Mouse (Mus musculus) bone marrow, adult 2 months (tissue): ENCODE data around the gene Ercc2. TPM values are rescaled to one million over a fixed set of nuclear protein-coding genes. Genes with fewer than 3 reads are reported as not detected.
A peak's percentile ranks its signal among the peaks of the same experiment; 100 is the strongest.

Source experiments
- H3K27ac ChIP-seq: fragments of 200-500 bp; 2 replicates; pipeline ENCODE4 v1.5.1; 2012; ENCODE audit warnings: low read depth, mild to moderate bottlenecking, control low read depth, inconsistent platforms, low read length; ENCODE audit not compliant: control insufficient read depth, poor library complexity, insufficient read depth
- H3K4me1 ChIP-seq: fragments of 200-500 bp; 2 replicates; pipeline ENCODE4 v1.6.1; 2011; ENCODE audit warnings: low read length; ENCODE audit not compliant: control insufficient read depth, insufficient read depth
- H3K4me3 ChIP-seq: fragments of 200-500 bp; replicated peaks from 2 replicates; pipeline ENCODE3; 2011; ENCODE audit warnings: mild to moderate bottlenecking, low read depth, low read length, control low read depth; ENCODE audit not compliant: control insufficient read depth
- CTCF ChIP-seq: fragments of 200-500 bp; IDR thresholded peaks from 2 replicates; pipeline ENCODE4 v1.5.1; 2011; ENCODE audit warnings: low read length, control low read depth; ENCODE audit not compliant: control insufficient read depth, insufficient read depth
- POLR2A ChIP-seq: fragments of 200-500 bp; IDR thresholded peaks from 2 replicates; pipeline ENCODE4 v1.6.1; 2011; ENCODE audit warnings: low read depth, mild to moderate bottlenecking, control low read depth, low read length, borderline replicate concordance; ENCODE audit not compliant: control insufficient read depth
- WGBS: fragments of 180-500 bp; shearing (Covaris S2); methylation state at CpG from one replicate; pipeline ENCODE4 v1.1.7; 2018; 5-methylcytosine and 5-hydroxymethylcytosine counted together
- polyA plus RNA-seq: library from polyadenylated mRNA; stranded (reverse); fragments of >200 nt; gene quantifications from 2 replicates; pipeline ENCODE4 v1.2.4, GENCODE M21; 2011; ENCODE audit warnings: low replicate concordance; ENCODE audit not compliant: missing spikeins, insufficient read depth, insufficient read length

The Ercc2 gene
- polyA plus RNA-seq, 1 experiment: 31.9 TPM

GRCm38 (mm10) chr7:19420821-19421636, 39.2 kb downstream of the Ercc2 start:
- 9% methylated on average over 43 of the region's 43 CpGs for WGBS
- Histone ChIP-seq H3K4me1 (no peaks in the 10 kb centered on the region; the same call in none of the 2 replicates), H3K4me3 (peak overlapping the region; percentile 58), H3K27ac (no peak overlapping the region)
- TF ChIP-seq POLR2A (peak; percentile 18; the same call in 1 of the 2 replicates), CTCF (no peak)

- Histone ChIP-seq H3K27ac (no peak overlapping the region), H3K4me1 (no peaks in the 10 kb centered on the region; the same call in 1 of the 2 replicates), H3K4me3 (no peak overlapping the region)
- 81% methylated on average over 3 of the region's 3 CpGs for WGBS
- TF ChIP-seq CTCF (no peak), POLR2A (no peak)
These were observed 41.3 kb downstream of the Ercc2 start for GRCm38 (mm10) chr7:19423083-19423482.

GRCm38 (mm10) chr7:19424051-19424450, 42.2 kb downstream of the Ercc2 start:
- Histone ChIP-seq H3K4me3 (no peak overlapping the region), H3K27ac (no peak overlapping the region), H3K4me1 (no peaks in the 10 kb centered on the region; the same call in 1 of the 2 replicates)
- 41% methylated on average over 4 of the region's 4 CpGs for WGBS
- TF ChIP-seq CTCF (no peak), POLR2A (no peak)

GRCm38 (mm10) chr7:19426349-19426748, 44.5 kb downstream of the Ercc2 start:
- TF ChIP-seq CTCF: no peak
- TF ChIP-seq POLR2A: no peak
- Histone ChIP-seq H3K27ac (no peak overlapping the region), H3K4me3 (no peak overlapping the region), H3K4me1 (no peaks in the 10 kb centered on the region; the same call in 1 of the 2 replicates)
- WGBS: 73% methylated on average over 6 of the region's 6 CpGs

- no peak overlapping the region for H3K4me3 ChIP-seq
- no peaks in the 10 kb centered on the region; the same call in 1 of the 2 replicates for H3K4me1 ChIP-seq
- TF ChIP-seq CTCF (no peak), POLR2A (no peak)
- H3K27ac ChIP-seq: no peak overlapping the region
- 80% methylated on average over 6 of the region's 6 CpGs for WGBS
These were observed 45.1 kb downstream of the Ercc2 start for GRCm38 (mm10) chr7:19426888-19427287.

GRCm38 (mm10) chr7:19427999-19428650, 46.3 kb downstream of the Ercc2 start:
- TF ChIP-seq POLR2A: no peak
- no peaks in the 10 kb centered on the region; the same call in 1 of the 2 replicates for H3K4me1 ChIP-seq
- peak overlapping the region; percentile 48 for H3K27ac ChIP-seq
- WGBS: 84% methylated on average over 15 of the region's 15 CpGs
- no peak overlapping the region for H3K4me3 ChIP-seq

- H3K4me1 ChIP-seq: no peaks in the 10 kb centered on the region; the same call in 1 of the 2 replicates
- 77% methylated on average over 8 of the region's 8 CpGs for WGBS
- no peak overlapping the region for H3K4me3 ChIP-seq
- H3K27ac ChIP-seq: no peak overlapping the region
- TF ChIP-seq POLR2A (no peak), CTCF (no peak)
These were observed 47.9 kb downstream of the Ercc2 start for GRCm38 (mm10) chr7:19429726-19430125.

- H3K27ac ChIP-seq: no peak overlapping the region
- no peak overlapping the region for H3K4me3 ChIP-seq
- 88% methylated on average over 6 of the region's 6 CpGs for WGBS
- H3K4me1 ChIP-seq: no peaks in the 10 kb centered on the region; the same call in 1 of the 2 replicates
- TF ChIP-seq POLR2A (no peak), CTCF (no peak)
These were observed 48.6 kb downstream of the Ercc2 start for GRCm38 (mm10) chr7:19430402-19430801.

GRCm38 (mm10) chr7:19432475-19432874, 50.7 kb downstream of the Ercc2 start:
- Histone ChIP-seq H3K4me3 (no peak overlapping the region), H3K4me1 (no peaks in the 10 kb centered on the region; the same call in 1 of the 2 replicates), H3K27ac (no peak overlapping the region)
- 88% methylated on average over 2 of the region's 2 CpGs for WGBS
- TF ChIP-seq CTCF: peak; percentile 34; the same call in 1 of the 2 replicates
- no peak for TF ChIP-seq POLR2A
